Mouse (Mus musculus) B cell, adult (primary cell): ENCODE data around the gene Gm5152. TPM values are rescaled to one million over a fixed set of nuclear protein-coding genes. Genes with fewer than 3 reads are reported as not detected.

ENCODE experiments used
- total RNA-seq: library from RNA; stranded (reverse); gene quantifications from 4 replicates; pipeline ENCODE4 v1.2.4, GENCODE M21; 2023; ENCODE audit not compliant: inconsistent age

Gm5152 gene
- total RNA-seq, result not detected in 4 replicates

DNA sequence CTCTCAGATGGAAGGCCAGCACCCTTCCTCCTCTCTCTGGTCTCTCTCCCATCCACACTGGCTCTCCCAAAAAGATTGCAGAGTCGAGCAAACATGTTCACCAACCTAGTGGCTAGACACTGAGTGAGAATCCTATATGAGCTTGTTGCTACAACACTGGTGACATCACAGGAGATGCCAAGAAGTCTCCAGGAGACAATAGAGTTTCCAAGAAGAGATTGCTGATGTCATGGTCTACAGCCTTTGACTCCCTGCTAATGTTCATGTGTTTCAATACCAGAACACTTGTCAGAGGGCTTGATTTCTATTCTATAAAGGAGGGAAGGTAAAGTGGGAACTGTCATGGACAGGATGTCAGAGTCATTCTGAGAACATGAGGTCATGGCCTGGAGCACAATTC, at the start of gene Gm5152:
TSS of gene Gm5152 (minus strand) at position 101 of the 400 bp plus-strand sequence.

